Mouse (Mus musculus) liver, adult (tissue): ENCODE measurements around the gene Casp7.

Source experiments
- GATA4 ChIP-seq: IDR thresholded peaks from 2 replicates; pipeline ENCODE4 v1.6.1; 2014; ENCODE audit warnings: mild to moderate bottlenecking, low read length; ENCODE audit not compliant: insufficient replicate concordance

The Casp7 gene

DNA sequence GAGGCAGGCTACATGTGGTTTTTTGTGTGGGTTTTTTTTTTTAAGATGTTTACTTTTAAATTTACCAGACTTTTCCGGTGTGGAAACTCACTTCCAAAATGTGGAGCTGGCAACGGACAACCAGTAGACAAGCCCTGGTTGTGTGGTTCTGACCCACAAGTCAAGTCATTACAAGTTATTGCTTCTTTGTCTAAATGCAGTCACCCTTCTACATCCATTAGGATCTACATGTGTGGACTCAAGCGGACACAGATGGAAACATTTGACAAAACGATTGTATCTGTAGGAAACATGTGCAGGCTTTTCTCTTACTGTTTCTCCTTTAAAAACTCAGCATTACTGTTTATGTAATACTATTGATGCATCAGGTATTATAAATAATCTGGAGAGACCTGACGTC lies 23.7 kb upstream of the Casp7 start:
- no peak for TF ChIP-seq GATA4

DNA sequence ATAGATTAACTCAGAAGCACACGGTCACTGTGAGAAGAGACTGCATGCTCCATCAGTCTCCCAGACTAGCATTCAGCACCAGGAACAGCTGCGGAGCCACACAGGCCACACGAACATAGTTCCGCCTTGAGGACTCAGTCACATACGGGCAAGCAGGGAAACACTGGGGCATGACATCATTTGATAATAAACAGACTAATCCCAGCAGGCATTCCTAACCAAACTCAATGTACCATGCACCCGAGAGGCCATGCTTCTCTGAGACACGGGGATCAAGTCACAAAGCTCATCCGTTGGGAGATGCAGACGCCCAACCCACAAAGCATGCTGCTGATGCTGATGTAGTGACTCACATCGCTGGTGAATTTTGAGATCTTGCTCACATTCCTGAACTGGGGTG lies 22.9 kb upstream of the Casp7 start:
- no peak for TF ChIP-seq GATA4

DNA sequence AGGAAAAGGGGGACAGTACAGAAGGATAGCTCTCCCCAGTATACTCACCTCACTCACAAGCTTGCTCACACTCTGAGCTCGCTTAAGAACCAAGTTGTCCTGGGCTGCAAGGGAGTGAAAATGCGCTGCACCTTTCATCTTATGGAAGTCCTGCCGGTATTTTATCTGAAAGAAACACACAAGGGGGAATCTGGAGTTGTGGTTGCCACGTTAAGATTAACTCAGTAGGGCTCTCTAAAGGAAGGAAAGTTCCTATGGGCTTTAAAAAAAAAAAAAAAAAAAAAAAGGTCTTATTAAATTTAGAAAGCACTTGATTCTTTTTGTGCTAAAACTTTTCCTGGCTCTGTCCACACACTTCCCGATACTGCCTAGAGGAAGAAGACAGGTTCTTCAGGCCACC lies 18.9 kb upstream of the Casp7 start:
- TF ChIP-seq GATA4 = no peak

DNA sequence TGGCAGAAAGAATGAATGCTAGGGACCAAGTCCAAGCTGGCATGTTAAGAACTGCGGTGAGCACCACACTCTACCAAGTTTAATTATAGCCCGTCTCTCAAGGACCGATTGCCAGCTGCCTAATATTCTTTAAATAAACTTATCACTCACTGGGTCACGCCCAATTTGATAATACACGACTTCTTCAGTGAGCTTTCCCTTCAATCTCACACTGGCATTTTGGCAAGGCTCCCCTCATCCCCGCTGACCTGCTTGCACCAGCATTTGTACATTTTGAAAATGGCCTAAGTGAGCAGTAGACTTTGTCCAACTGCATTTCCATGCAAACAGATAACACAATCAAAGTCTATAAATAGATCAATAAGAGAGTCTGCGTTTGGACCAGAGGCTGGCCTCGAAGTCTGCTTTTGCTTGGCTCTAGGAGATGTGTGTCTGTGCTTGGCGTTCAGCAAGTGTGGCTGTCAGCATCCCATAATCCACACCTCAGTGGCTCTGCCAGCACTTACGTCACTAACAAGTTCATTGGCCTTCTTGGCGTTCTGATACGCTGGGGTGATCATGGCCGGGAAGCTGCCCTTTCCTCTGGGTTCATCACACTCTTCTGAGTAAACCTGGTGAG lies 18.3 kb upstream of the Casp7 start:
- TF ChIP-seq GATA4 = peak; percentile 88; the same call in 1 of the 2 replicates

DNA sequence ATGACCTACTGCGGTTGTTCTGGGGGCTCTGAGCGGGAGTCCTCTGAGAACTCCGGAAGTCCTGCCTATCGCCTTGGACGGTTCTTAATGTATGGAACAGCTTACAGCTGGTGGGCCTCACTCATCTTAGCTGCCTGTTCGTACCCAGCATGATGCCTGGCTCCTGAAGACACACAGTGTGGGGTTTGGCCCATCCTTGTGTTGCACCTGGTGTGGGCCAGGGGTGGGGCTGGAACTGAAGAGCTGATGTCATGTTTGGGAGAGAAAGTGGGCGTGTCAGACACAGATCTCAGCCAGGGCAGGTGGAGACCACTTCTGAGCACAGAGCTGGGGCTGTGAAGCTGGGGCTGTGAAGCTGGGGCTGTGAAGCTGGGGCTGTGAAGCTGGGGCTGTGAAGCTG lies 16.6 kb upstream of the Casp7 start:
- no peak for TF ChIP-seq GATA4

DNA sequence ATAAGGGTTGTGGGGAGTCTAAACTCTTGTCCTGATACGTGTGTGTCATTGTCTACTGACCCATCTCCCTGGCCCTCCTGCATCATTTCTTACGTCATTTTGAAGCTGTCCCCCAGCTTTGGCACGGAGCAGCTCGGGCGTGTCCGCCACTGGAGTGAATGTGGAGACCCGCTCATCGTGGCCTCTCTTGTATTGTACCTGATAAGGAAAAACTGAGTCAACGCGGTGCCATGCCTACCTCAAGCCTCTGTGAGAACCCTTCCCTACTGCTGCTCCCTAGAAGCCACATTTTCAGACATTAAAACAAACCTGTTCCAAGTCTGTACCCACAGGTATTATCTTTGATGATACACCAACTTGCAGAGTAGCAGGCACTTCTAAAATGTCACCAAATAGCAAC lies 15.5 kb upstream of the Casp7 start:
- TF ChIP-seq GATA4 = no peak

DNA sequence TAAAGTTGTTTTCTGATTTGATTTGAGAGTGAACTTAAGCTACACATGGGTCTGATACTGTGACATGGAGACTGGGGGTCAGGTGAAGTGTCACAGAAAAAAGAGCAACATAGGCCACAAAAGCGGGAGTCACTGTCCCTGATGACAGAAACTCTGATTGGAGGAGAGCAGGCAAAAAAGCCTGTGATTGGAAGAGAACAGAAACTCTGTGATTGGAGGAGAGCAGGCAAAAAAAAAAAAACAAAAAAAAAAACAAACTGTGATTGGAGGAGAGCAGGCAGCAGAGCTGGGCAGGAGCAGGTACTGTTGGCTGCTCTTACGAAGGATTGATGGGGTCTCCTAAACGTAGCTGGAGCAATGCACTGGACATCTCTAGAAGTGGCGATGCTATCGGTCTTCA lies 11.4 kb upstream of the Casp7 start:
- no peak for TF ChIP-seq GATA4

DNA sequence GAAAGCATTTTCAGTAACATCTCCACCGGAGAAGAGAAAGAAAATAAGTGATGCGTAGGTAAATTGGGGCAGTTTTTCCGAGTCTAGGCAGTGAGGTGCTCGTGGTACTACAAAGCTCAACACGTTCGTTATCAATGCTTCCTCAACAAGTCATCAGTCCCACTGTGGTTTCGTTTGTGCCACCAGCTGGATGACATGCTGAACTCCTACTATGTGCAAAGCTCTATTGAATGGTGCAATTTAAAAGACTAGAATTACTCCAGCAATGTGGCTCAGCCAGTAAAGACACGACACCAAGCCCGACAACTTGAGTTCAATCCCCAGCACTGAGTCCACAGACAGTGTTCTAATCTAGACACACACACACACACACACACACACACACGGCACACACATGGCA lies 10.8 kb upstream of the Casp7 start:
- no peak for TF ChIP-seq GATA4

DNA sequence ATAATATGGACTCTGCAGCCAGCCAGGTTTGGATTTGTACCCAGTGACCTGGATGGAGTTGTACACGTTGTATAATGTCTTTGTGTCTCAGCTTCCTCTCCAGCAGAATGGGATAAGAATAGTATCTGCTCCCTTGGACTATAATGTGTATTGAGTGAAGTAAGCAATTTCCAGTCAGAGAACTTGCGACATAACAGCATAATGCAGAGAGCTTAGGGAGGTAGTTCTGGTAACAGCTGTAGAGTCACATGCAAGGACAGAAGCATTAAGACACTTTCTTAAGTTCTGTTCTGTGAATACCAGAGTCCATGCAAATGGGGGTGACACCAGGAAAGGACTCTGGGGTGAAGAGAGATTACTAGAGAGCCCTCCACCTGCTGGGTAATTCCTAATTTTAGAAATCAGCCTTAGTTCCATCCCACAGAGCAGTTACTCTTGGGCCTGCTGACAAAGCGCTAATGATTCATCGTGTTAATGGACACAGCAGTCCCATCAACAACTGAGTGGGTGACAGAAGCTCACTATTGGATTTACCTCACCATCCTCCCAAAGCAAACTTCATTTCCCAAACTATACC lies 9.1 kb upstream of the Casp7 start:
- no peak for TF ChIP-seq GATA4

DNA sequence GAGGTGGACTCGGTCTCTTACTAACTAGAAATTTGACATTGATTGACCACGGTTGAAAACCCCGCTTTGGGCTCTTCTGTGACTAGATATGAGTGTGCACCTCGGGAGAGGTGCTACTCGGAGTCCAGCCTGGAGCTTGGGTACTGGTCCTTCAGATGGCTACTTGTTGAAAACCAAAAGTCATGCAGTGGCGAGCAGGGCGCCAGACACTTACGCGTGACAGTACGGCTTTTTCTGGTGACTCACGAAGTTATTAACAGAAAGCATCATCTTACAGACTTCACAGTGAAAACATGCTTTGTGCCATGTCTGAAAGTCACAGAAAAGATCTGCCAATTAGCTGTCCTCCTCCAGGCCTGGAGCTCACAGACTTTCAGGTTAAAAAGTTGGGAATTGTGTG lies 7.8 kb upstream of the Casp7 start:
- TF ChIP-seq GATA4 = no peak

DNA sequence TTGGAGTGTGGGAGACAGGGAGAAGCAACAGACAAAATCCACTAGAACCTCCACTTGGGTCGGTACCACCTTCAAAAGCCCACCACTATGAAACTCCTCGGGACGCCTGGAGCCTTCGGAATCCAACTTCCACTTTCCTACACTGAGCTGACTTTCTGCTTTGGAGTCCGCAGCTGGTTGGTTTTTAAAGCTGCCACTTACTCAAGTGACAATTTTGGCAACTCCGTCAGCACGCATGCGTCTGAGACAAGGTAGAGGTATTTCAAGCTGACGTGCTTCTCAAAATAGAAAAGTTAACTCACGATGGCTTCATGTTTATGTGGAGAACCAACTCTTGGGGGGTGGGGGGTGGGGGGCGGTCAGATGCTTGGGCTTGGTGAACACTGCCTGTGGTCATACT lies 7.0 kb upstream of the Casp7 start, which contains the start of gene Nrap:
Gene Nrap (minus strand): TSS at position 159 of the 400 bp plus-strand sequence.
- no peak for TF ChIP-seq GATA4

DNA sequence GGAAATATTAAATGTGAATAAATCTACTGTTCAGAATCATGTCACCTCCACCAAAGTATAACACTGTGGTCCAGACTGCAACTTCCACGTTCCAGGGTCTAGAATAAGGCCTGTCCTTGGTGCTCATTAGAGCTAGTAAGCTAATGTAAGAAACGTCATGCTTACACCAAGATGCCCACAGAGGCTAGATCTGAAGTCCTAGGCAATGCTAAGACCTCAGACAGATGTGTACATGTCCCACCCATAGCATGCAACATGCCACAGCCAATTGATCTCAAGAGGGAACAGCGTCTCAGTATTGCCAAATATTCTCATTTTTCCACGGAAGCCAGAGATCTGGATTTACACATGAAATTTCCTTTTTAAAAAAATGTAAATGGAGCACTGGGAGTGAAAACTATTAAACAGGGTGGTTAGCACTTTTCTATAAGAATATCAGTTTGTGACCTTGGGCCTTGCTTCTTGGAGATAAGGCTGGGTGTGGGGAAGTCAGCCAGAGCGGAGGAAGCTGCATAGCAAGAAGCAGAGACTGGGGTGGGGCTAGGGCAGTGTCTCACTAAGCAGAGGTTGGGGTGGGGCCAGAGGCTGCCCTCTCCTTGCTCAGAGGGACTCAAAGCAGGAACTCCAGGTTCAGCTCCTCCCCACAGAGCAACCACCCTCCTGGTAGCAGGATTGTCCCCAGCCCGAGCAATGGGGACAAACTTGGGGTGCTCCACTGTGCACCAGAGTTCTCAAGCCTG lies 5.5 kb upstream of the Casp7 start:
- TF ChIP-seq GATA4 = no peak

DNA sequence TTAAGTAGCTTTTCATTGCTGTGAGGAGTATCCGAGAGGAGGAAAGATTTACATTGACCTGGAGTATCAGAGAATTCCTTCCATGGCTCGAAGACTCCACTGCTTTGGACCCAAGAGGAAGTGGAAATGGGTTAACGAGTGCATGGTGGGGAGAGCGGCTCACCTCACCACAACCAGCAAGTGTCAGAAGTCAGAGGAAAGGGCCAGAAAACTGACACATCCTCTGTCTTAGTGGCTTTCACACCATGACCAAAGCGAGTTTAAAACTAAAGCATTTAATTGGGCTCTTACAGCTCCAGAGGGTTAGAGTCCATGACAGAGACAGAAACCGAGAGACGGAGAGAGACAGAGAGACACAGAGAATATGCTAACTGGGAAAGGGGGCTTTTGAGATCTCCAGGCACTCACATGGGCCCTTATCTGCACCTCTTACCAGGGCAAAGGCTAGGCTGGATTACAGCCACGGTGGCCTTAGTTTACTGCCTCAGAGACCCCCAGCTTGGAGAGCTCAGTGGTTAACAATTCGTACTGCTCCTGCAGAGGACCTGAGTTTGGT lies 3.5 kb upstream of the Casp7 start:
- no peak for TF ChIP-seq GATA4

DNA sequence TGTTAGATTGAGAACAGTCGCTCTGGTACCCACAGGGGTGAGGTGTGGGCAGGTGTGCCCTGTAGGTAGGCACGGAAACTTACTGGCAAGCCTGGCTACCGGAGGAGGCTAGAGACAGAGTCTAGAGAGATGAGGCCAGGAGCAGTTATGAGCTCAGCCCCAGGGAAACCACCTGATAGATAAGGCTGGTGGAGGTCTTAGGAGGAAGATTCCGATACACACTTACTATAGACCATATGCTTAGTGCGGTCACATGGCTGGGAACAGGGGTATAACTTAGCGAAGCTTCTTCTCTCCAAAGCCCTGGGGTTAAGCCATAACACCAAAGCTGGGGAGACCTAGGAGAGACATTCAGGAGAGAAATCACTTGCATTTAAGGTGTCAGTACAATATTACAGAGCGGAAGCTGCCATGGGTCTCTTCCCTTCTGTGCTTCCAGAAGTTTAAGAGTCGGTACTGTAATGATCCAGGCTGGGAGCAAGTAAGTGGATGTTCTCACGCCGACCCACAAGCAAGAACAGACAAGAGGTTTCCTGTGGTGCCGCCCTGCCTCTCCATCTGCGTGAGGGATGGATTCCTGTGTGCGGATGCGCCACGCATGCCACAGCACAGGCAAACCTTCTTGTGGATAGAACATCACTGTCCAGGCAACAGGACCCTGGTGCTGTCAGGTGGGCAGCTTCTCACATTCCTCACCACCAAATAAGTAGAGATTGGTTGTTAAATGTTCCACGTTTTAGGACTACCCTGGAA lies 1.6 kb upstream of the Casp7 start:
- TF ChIP-seq GATA4 = no peak

DNA sequence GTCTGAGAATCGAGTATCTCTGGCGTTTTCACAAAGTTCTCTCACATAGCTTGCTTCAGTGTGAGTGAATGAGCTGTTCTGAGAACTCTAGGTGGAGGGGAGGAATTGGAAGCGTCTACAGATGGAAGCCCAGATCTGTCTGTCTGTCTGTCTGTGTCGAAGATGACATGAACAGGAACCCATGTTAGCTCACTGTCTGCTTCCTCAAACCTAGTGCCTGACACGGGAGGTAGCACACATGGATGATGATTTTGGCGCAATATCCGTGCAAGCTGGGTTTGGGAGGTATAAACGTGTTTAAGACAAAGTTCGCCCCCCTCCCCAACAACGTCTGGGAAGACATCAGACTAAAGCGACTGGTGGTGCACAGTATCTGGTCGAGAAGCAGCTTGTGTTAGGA lies 702 bp upstream of the Casp7 start:
- no peak for TF ChIP-seq GATA4
